Mouse (Mus musculus): ENCODE data around the gene Ppp2r3d.

Ppp2r3d gene

DNA sequence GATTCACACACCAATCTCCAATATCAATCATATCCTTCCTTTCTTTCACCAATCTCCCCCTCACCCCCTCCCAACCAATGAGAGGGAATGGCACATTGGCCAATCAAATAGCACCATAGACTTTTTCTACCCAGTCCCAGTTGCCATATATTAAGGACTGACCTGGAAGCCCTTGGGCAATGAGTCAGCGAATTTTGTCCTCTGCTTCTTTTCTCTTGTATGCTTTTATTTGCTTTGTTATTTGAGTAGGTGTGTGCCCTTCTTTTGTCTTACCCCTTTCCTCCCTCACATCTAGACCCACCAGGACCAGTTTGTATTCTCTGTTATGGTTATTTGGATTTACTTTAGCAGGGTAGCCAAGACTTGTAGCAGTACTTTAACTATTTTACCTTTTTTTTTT, 68.1 kb downstream of the Ppp2r3d start:
- DNase-seq: no peak

Data from thymus, postnatal 36 days (tissue).